ENCODE assay signal across 10 mouse cellular contexts in the genomic region with DNA sequence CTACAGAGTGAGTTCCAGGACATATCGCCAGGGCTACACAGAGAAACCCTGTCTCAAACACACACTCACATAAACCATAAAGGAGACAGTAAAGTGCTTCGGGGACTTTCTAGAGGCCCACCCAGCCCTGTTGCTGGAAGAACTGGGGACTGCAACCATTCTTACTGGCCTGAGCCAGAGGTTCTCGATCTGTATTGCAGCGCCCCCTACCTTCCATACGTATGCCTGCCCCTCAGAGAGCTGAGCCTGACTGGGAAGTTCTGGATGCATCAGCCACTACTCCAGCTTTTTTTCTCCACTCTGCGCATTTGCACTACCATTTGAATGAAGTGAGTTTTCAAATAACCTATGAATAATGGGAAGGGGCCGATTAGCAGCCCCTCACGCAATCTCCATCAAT. TPM values are rescaled to one million over a fixed set of nuclear protein-coding genes. Genes with fewer than 3 reads are reported as not detected.
DNase-seq lines count a peak whose midpoint lies in the region; ATAC-seq and TF ChIP-seq lines count a peak whose summit lies in the region.
"Had no signal": no experiment of that assay in that cellular context is flagged by ENCODE, and none has a peak within 500 bp of the region (broad histone marks: within the 10 kb centered on the region; RNA-seq: fewer than 3 reads in every experiment).

No protein-coding gene starts in this region.

- peak; percentile 28 for TF ChIP-seq CTCF in C2C12 (IDR thresholded peaks at IDR 0.05; ENCODE audit: control insufficient read depth, insufficient read depth, insufficient read length)
- TF ChIP-seq CTCF in lung, adult 2 months (IDR thresholded peaks at IDR 0.05; ENCODE audit: insufficient read depth, low read length): peak; percentile 69

- H3K79me3 ChIP-seq in C2C12 (ENCODE audit: low read depth): no peaks in the 10 kb centered on the region

- peak; percentile 94 for DNase-seq in heart, adult 11 months
- no peak for DNase-seq in heart, postnatal 25 days (ENCODE audit: low spot score)
- peak; percentile 55 to 57 for DNase-seq in adrenal gland, postnatal 36 days
- no peak for DNase-seq in lung, adult 2 months
- DNase-seq in testis, postnatal 10 days (ENCODE audit: low spot score): no peak
- DNase-seq in Muller cell, postnatal 12 days (ENCODE audit: inconsistent ontology term): no peak

- no peaks in the 10 kb centered on the region for H3K79me2 ChIP-seq in C2C12 (ENCODE audit: control insufficient read depth, insufficient read depth)

- no peak for TF ChIP-seq POLR2A in lung, adult 2 months (IDR thresholded peaks at IDR 0.05; ENCODE audit: borderline replicate concordance, extremely low read depth, low read depth, low read length)

- peaks cover 3% of the 10 kb centered on the region for H3K27me3 ChIP-seq in C2C12 (ENCODE audit: control insufficient read depth, insufficient read depth, insufficient read length)
- H3K27me3 ChIP-seq: hindbrain, embryonic 15.5 days had no signal

- WGBS in lung, adult 2 months: 63% methylated on average over 8 of the region's 8 CpGs

- no peaks in the 10 kb centered on the region for H3K36me3 ChIP-seq in C2C12 (ENCODE audit: control insufficient read depth, insufficient read depth)
- H3K36me3 ChIP-seq: hindbrain, embryonic 15.5 days had no signal

- ATAC-seq in activated CD4-positive, CD25-positive, alpha-beta regulatory T cell, adult 4 months: no peak

- no peak overlapping the region for H3K4me3 ChIP-seq in C2C12 (ENCODE audit: insufficient read depth, poor library complexity, severe bottlenecking)
- H3K4me3 ChIP-seq in lung, adult 2 months (replicated peaks; ENCODE audit: extremely low read depth, low read depth, low read length): no peak overlapping the region
- H3K4me3 ChIP-seq: hindbrain, embryonic 15.5 days; myocyte had no signal

- H3K4me1 ChIP-seq in lung, adult 2 months (ENCODE audit: control insufficient read depth, insufficient read depth, low read length): no peaks in the 10 kb centered on the region
- H3K4me1 ChIP-seq: hindbrain, embryonic 15.5 days had no signal

- intact Hi-C loops in heart, postnatal 25 days (cut with DNase I): no loop called here

- H3ac ChIP-seq in C2C12 (ENCODE audit: control insufficient read depth, insufficient read length, low read depth): no peak overlapping the region

TF ChIP-seq in C2C12, 6 proteins besides CTCF, POLR2A, EP300 and RAD21:
- TF ChIP-seq FOSL1 (IDR thresholded peaks at IDR 0.05; ENCODE audit: insufficient read depth, low read length, poor library complexity, severe bottlenecking) (no peak), MYOD1 (IDR thresholded peaks at IDR 0.05; ENCODE audit: control insufficient read depth, insufficient read length, low read depth) (no peak), CEBPB (IDR thresholded peaks at IDR 0.05; ENCODE audit: low read depth) (no peak), USF1 (IDR thresholded peaks at IDR 0.05; ENCODE audit: low read depth) (no peak), MAX (IDR thresholded peaks at IDR 0.05) (no peak), MYOG (IDR thresholded peaks at IDR 0.05; ENCODE audit: control insufficient read depth, extremely low read depth, insufficient read length) (no peak)

RNA-seq across cellular contexts. Expression of gene Hmga1b, which starts 13.2 kb away (rescaled TPM):
- total RNA-seq in heart, postnatal 25 days (2021): 10 to 100 TPM; 21.2 to 40.2 TPM
- polyA plus RNA-seq in C2C12 (2012; fragmentation: generic; extraction: Trizol): 774 TPM
- total RNA-seq in adrenal gland, postnatal 36 days (2021): 10 to 100 TPM in 1 of 2 experiments, 1 to 10 TPM in 1; 6.0 to 13.1 TPM
- 0.24 and 1.6 TPM in 2 replicates for polyA plus RNA-seq in lung, adult 2 months (2012; rRNA removed)
- polyA plus RNA-seq in activated CD4-positive, CD25-positive, alpha-beta regulatory T cell, adult 4 months (2017; shearing (Covaris generic)): 10 to 100 TPM; 35.6 to 69.1 TPM

RNA-seq across cellular contexts. Expression of gene Cbr2, which starts 17.5 kb away (rescaled TPM):
- total RNA-seq in heart, postnatal 25 days (2021): 10 to 100 TPM; 16.7 to 22.1 TPM
- 51.7 TPM for polyA plus RNA-seq in C2C12 (2012; fragmentation: generic; extraction: Trizol)
- total RNA-seq in adrenal gland, postnatal 36 days (2021): 1 to 10 TPM; 5.0 to 7.8 TPM
- polyA plus RNA-seq in lung, adult 2 months (2012; rRNA removed): 13,780 and 14,250 TPM in 2 replicates
- not detected for polyA plus RNA-seq in activated CD4-positive, CD25-positive, alpha-beta regulatory T cell, adult 4 months (2017; shearing (Covaris generic))

RNA-seq across cellular contexts. Expression of gene Dcxr, which starts 22.3 kb away (rescaled TPM):
- total RNA-seq in heart, postnatal 25 days (2021): 1 to 10 TPM; 6.8 to 7.5 TPM
- polyA plus RNA-seq in C2C12 (2012; fragmentation: generic; extraction: Trizol): 15.4 TPM
- total RNA-seq in adrenal gland, postnatal 36 days (2021): 10 to 100 TPM; 31.8 to 77.7 TPM
- 326 and 340 TPM in 2 replicates for polyA plus RNA-seq in lung, adult 2 months (2012; rRNA removed)
- polyA plus RNA-seq in activated CD4-positive, CD25-positive, alpha-beta regulatory T cell, adult 4 months (2017; shearing (Covaris generic)): 10 to 100 TPM; 17.0 to 20.9 TPM

RNA-seq across cellular contexts. Expression of gene Rac3, which starts 28.2 kb away (rescaled TPM):
- 1 to 10 TPM; 1.2 to 1.8 TPM for total RNA-seq in heart, postnatal 25 days (2021)
- 2.5 TPM for polyA plus RNA-seq in C2C12 (2012; fragmentation: generic; extraction: Trizol)
- 10 to 100 TPM in 1 of 2 experiments, 1 to 10 TPM in 1; 8.2 to 17.0 TPM for total RNA-seq in adrenal gland, postnatal 36 days (2021)
- 62.0 and 76.8 TPM in 2 replicates for polyA plus RNA-seq in lung, adult 2 months (2012; rRNA removed)
- polyA plus RNA-seq in activated CD4-positive, CD25-positive, alpha-beta regulatory T cell, adult 4 months (2017; shearing (Covaris generic)): not detected

RNA-seq across cellular contexts. Expression of gene Rfng, which starts 34.6 kb away (rescaled TPM):
- 10 to 100 TPM; 12.3 to 13.9 TPM for total RNA-seq in heart, postnatal 25 days (2021)
- 17.6 TPM for polyA plus RNA-seq in C2C12 (2012; fragmentation: generic; extraction: Trizol)
- total RNA-seq in adrenal gland, postnatal 36 days (2021): 10 to 100 TPM; 19.2 to 19.7 TPM
- polyA plus RNA-seq in lung, adult 2 months (2012; rRNA removed): 55.8 and 59.8 TPM in 2 replicates
- 1 to 10 TPM; 3.5 to 4.9 TPM for polyA plus RNA-seq in activated CD4-positive, CD25-positive, alpha-beta regulatory T cell, adult 4 months (2017; shearing (Covaris generic))

Comparison
In these comparisons a context has a peak if more than half of its experiments do, and no peak if none do; other contexts are left out.
1. DNase-seq: peak in heart, adult 11 months (single experiment) and adrenal gland, postnatal 36 days (2 of 2); none in heart, postnatal 25 days (single experiment), lung, adult 2 months (single experiment), testis, postnatal 10 days (single experiment) and Muller cell, postnatal 12 days (single experiment).
2. RNA of gene Hmga1b, which starts 13.2 kb away (polyA plus RNA-seq): 774 TPM in C2C12 (single experiment) and 35.6 to 69.1 TPM in activated CD4-positive, CD25-positive, alpha-beta regulatory T cell, adult 4 months; 0.24 to 1.6 TPM in lung, adult 2 months; every median in the first group is over 10 times any median in the second.
3. RNA of gene Cbr2, which starts 17.5 kb away (polyA plus RNA-seq): 13,780 to 14,250 TPM in lung, adult 2 months; 51.7 TPM in C2C12 (single experiment) and not detected in activated CD4-positive, CD25-positive, alpha-beta regulatory T cell, adult 4 months; every median in the first group is over 100 times any median in the second.
4. RNA of gene Dcxr, which starts 22.3 kb away (polyA plus RNA-seq): 326 to 340 TPM in lung, adult 2 months; 17.0 to 20.9 TPM in activated CD4-positive, CD25-positive, alpha-beta regulatory T cell, adult 4 months and 15.4 TPM in C2C12 (single experiment); every median in the first group is over 10 times any median in the second.